Mouse (Mus musculus) lung, embryonic 14.5 days (tissue): Measurements from ENCODE around the gene Ssbp3. TPM values are rescaled to one million over a fixed set of nuclear protein-coding genes. Genes with fewer than 3 reads are reported as not detected.
A peak's percentile ranks its signal among the peaks of the same experiment; 100 is the strongest.

Source experiments
- ATAC-seq: fragments of 200-750 bp; cut with Nextera tagmentation; 2 replicates; pipeline ENCODE4 v1.8.0; 2017; ENCODE audit warnings: mild to moderate bottlenecking, moderate TSS enrichment, moderate library complexity; ENCODE audit not compliant: insufficient read depth
- DNase-seq: peaks from one replicate; pipeline ENCODE4 v3.0.0-alpha.2; 2015
- H3K27ac ChIP-seq: fragments of 300-500 bp; sonication (generic); 2 replicates; pipeline ENCODE4 v1.5.1; 2014; ENCODE audit warnings: low read depth, mild to moderate bottlenecking, moderate library complexity
- H3K27me3 ChIP-seq: fragments of 300-500 bp; sonication (generic); 2 replicates; pipeline ENCODE4 v1.6.1; 2014; ENCODE audit warnings: low read length, control low read depth; ENCODE audit not compliant: insufficient read depth
- H3K36me3 ChIP-seq: fragments of 300-500 bp; sonication (generic); 2 replicates; pipeline ENCODE4 v1.6.1; 2014; ENCODE audit warnings: control low read depth; ENCODE audit not compliant: insufficient read depth
- H3K4me1 ChIP-seq: fragments of 300-500 bp; sonication (generic); 2 replicates; pipeline ENCODE4 v1.6.1; 2014; ENCODE audit warnings: antibody characterized with exemption, control low read depth; ENCODE audit not compliant: insufficient read depth
- H3K4me2 ChIP-seq: fragments of 300-500 bp; sonication (generic); 2 replicates; pipeline ENCODE4 v1.6.1; 2014; ENCODE audit warnings: mild to moderate bottlenecking
- H3K4me3 ChIP-seq: fragments of 300-500 bp; sonication (generic); 2 replicates; pipeline ENCODE4 v1.5.1; 2014; ENCODE audit warnings: low read depth, low read length
- H3K9ac ChIP-seq: fragments of 300-500 bp; sonication (generic); 2 replicates; pipeline ENCODE4 v1.6.1; 2014
- H3K9me3 ChIP-seq: fragments of 300-500 bp; sonication (generic); 2 replicates; pipeline ENCODE4 v1.6.1; 2016; ENCODE audit warnings: low read depth, low read length, control low read depth
- CTCF ChIP-seq: IDR thresholded peaks from 2 replicates; pipeline ENCODE4 v1.5.1; 2016; ENCODE audit warnings: antibody characterized with exemption, low read depth
- WGBS: fragments of 180-500 bp; shearing (Covaris S2); extraction: QIAGEN DNeasy Blood & Tissue Kit; methylation state at CpG from one replicate; pipeline ENCODE4 v1.1.7; 2014; 5-methylcytosine and 5-hydroxymethylcytosine counted together
- polyA plus RNA-seq: library from polyadenylated mRNA; unstranded; fragments of >200 nt; fragmentation: Nextera tagmentation; extraction: Ambion mirVana; gene quantifications from 2 replicates; pipeline ENCODE4 v1.2.1, GENCODE M21; 2014

The Ssbp3 gene
- polyA plus RNA-seq, 1 experiment from 2014 or later = 80.2 TPM

GRCm38 (mm10) chr4:106924175-106924574 lies 13.7 kb downstream of the Ssbp3 start:
- no peaks in the 10 kb centered on the region for H3K4me1 ChIP-seq
- H3K36me3 ChIP-seq = peaks cover 86% of the 10 kb centered on the region
- H3K4me3 ChIP-seq = no peak overlapping the region
- H3K27ac ChIP-seq = no peak overlapping the region
- no peaks in the 10 kb centered on the region for H3K27me3 ChIP-seq
- H3K9ac ChIP-seq = no peak overlapping the region
- no peak overlapping the region for H3K4me2 ChIP-seq
- no peaks in the 10 kb centered on the region for H3K9me3 ChIP-seq
- DNase-seq (no peak), ATAC-seq (no peak)
- 71% methylated on average over 4 of the region's 4 CpGs for whole genome bisulfite sequencing
- TF ChIP-seq CTCF = no peak

- no peak for DNase-seq
- WGBS = 78% methylated on average over 10 of the region's 10 CpGs
- no peaks in the 10 kb centered on the region for H3K4me1 ChIP-seq
These were observed 14.4 kb downstream of the Ssbp3 start for GRCm38 (mm10) chr4:106924888-106925287.

GRCm38 (mm10) chr4:106926401-106926800 lies 15.9 kb downstream of the Ssbp3 start:
- no peaks in the 10 kb centered on the region for H3K27me3 ChIP-seq
- H3K9ac ChIP-seq = no peak overlapping the region
- H3K27ac ChIP-seq = no peak overlapping the region
- H3K4me2 ChIP-seq = no peak overlapping the region
- no peak overlapping the region for H3K4me3 ChIP-seq
- ATAC-seq (no peak), DNase-seq (no peak)
- no peaks in the 10 kb centered on the region for H3K4me1 ChIP-seq
- 95% methylated on average over 9 of the region's 9 CpGs for WGBS
- no peaks in the 10 kb centered on the region for H3K9me3 ChIP-seq
- peaks cover 77% of the 10 kb centered on the region for H3K36me3 ChIP-seq
- TF ChIP-seq CTCF = no peak

More at GRCm38 (mm10) chr4:106924888-106925287, 14.4 kb downstream of the Ssbp3 start:
- no peak for TF ChIP-seq CTCF
- Histone ChIP-seq H3K27ac (no peak overlapping the region), H3K9me3 (no peaks in the 10 kb centered on the region), H3K27me3 (no peaks in the 10 kb centered on the region), H3K4me3 (no peak overlapping the region), H3K4me2 (no peak overlapping the region), H3K36me3 (peaks cover 78% of the 10 kb centered on the region), H3K9ac (no peak overlapping the region)
- ATAC-seq = no peak

GRCm38 (mm10) chr4:106927034-106927433 lies 16.5 kb downstream of the Ssbp3 start:
- H3K9ac ChIP-seq = no peak overlapping the region
- WGBS = 83% methylated on average over 6 of the region's 6 CpGs
- H3K4me3 ChIP-seq = no peak overlapping the region
- DNase-seq = no peak
- H3K27me3 ChIP-seq = no peaks in the 10 kb centered on the region
- H3K36me3 ChIP-seq = peaks cover 77% of the 10 kb centered on the region
- no peaks in the 10 kb centered on the region for H3K9me3 ChIP-seq
- ATAC-seq = no peak
- H3K27ac ChIP-seq = no peak overlapping the region
- no peak for TF ChIP-seq CTCF
- H3K4me2 ChIP-seq = no peak overlapping the region
- H3K4me1 ChIP-seq = no peaks in the 10 kb centered on the region

GRCm38 (mm10) chr4:106928961-106929360 lies 18.5 kb downstream of the Ssbp3 start:
- no peak for DNase-seq
- H3K9me3 ChIP-seq = no peaks in the 10 kb centered on the region
- no peak overlapping the region for H3K4me3 ChIP-seq
- no peak overlapping the region for H3K4me2 ChIP-seq
- WGBS = 76% methylated on average over 7 of the region's 7 CpGs
- no peak for ATAC-seq
- 0 out of 2 replicates have a peak, but pooled peaks cover 2% of the 10 kb centered on the region for H3K4me1 ChIP-seq
- H3K27ac ChIP-seq = no peak overlapping the region
- H3K9ac ChIP-seq = no peak overlapping the region
- peaks cover 77% of the 10 kb centered on the region for H3K36me3 ChIP-seq
- H3K27me3 ChIP-seq = no peaks in the 10 kb centered on the region
- TF ChIP-seq CTCF = no peak

- H3K27ac ChIP-seq = no peak overlapping the region
- no peak for ATAC-seq
- no peak for DNase-seq
- no peak for TF ChIP-seq CTCF
- peaks cover 74% of the 10 kb centered on the region for H3K36me3 ChIP-seq
- no peak overlapping the region for H3K4me3 ChIP-seq
- peaks cover 16% of the 10 kb centered on the region; the same call in 1 of the 2 replicates for H3K4me1 ChIP-seq
- no peak overlapping the region for H3K4me2 ChIP-seq
- WGBS = 88% methylated on average over 7 of the region's 7 CpGs
- no peaks in the 10 kb centered on the region for H3K9me3 ChIP-seq
- no peaks in the 10 kb centered on the region for H3K27me3 ChIP-seq
- H3K9ac ChIP-seq = no peak overlapping the region
These were observed 22.1 kb downstream of the Ssbp3 start for GRCm38 (mm10) chr4:106932583-106932982.

- H3K27me3 ChIP-seq = no peaks in the 10 kb centered on the region
- H3K4me1 ChIP-seq = peaks cover 22% of the 10 kb centered on the region
- peaks cover 68% of the 10 kb centered on the region for H3K36me3 ChIP-seq
- no peak overlapping the region for H3K4me3 ChIP-seq
- 0 out of 2 replicates have a peak overlapping the region, but pooled peaks have one; percentile 5 for H3K27ac ChIP-seq
- TF ChIP-seq CTCF = no peak
- DNase-seq = peak; percentile 30
- no peak overlapping the region for H3K4me2 ChIP-seq
- H3K9ac ChIP-seq = no peak overlapping the region
- H3K9me3 ChIP-seq = no peaks in the 10 kb centered on the region
- 33% methylated on average over 9 of the region's 9 CpGs for WGBS
- peak; percentile 5; the same call in 1 of the 2 replicates for ATAC-seq
These were observed 23.4 kb downstream of the Ssbp3 start for GRCm38 (mm10) chr4:106933813-106934482.
